Mouse (Mus musculus): ENCODE measurements at regions not wholly inside any gene's neighbourhood (a gene's known extent, or its start where the extent isn't known, plus 50 kb on each side); places are given as distances from the start of the nearest gene placed in this dataset.
A peak's percentile ranks its signal among the peaks of the same experiment; 100 is the strongest.

DNA sequence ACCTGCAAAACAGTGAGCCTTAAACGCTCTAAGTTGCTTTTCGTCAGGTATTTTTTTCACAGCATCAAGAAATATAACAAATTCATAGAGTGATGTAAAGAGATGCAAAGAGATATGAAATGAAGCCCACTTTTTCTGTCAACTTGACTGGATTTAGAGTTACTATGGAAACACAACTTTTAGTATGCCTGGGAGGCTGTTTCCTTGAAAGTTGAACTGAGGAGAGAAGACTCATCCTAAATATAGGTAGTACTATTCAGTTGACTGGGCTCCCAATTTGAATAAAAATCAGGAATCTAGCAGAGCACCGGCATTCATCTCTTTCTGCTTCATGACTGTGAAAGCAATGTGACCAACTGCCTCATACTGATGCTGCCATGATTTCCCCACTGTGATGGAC, 509.7 kb downstream of the Synb start:
- DNase-seq, result no peak

DNA sequence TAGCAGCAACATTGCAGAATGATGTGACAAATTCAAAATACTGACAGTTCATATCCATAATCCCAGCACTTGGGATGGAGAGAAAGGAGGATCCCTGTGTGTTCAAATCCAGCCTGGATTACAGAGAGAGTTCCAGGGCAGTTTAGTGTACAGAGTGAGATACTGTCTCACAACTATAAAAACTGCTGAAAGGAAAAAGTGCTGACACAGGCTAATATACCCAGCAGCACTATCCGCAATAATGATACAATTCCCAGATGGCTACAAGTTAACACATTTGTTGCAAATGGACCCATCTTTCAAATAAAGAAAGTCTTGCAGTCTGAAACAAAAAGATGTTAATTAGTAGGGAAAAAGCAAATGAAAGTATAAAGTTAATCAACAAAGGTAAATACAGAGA, 510.9 kb downstream of the Synb start:
- DNase-seq, result no peak

DNA sequence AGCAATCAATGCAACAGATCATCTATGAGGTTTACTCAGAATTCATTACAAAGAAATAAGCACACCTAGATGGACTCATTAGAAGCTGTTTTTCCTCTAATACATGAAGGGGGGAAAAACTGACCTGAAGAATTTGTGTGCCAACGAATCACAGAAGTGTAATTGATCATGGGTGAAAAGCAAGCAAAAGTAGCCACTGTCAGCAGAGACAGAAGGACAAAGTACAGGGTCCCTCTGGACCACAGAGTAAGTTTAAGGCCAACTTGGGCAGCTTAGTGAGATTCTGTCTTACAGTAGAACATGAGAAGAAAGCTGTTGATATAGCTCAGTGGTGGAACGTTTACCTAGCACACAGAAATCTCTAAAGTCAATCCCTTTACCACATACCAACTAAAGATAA, 523.7 kb downstream of the Synb start:
- DNase-seq, result no peak

DNA sequence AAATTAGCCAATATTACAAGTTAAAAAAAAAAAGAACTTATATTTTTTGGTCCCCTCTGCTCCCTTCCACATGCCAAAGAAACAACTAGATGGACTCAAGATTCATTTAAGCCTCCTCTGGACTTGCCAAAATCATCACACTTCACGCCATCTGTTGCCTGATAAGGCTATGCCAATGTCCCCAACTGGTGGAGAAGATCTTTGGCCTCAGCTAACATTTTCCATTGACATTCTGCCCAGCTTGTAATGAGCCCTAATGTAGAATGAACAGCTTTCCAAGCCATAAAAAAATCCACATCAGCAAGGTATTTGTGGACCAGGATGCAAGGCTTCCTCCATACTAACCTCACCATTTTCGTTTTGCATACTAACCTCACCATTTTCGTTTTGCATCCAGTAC, 531.2 kb downstream of the Synb start:
- DNase-seq, result peak; percentile 77 to 82

DNA sequence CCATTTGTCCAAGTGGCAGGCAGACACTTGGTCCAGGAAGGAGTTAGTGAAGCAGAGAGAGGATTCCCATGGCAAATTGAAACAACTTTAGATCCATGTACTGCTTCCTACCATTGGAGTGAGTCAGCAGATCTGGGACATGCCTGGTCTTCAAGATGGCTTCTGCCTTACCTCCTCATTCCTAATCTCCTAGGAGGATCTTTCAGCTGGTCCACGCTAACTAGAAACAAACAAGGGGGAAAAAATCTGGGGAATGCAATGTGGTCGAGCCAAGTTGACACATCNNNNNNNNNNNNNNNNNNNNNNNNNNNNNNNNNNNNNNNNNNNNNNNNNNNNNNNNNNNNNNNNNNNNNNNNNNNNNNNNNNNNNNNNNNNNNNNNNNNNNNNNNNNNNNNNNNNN, 549.4 kb downstream of the Synb start:
- no peak for DNase-seq

DNA sequence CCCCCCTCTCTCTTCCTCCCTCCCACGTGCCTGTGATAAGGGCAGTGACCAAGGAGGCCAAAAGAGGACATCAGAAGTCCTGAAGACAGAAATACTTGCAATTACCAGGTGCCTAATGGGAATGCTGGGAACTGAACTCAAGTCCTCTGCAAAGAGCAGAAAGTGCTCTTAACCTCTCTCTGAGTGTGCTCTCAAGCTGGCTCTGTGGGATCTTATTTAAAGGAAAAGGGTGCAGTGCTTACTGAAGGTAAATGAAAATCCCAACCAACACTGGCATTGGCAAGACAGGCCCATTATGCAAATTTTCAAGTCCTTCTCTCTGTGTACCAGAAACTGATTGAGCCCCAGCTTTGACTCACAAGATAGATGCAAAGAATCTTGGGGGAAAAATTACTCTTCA, 555.6 kb downstream of the Synb start:
- no peak for DNase-seq

DNA sequence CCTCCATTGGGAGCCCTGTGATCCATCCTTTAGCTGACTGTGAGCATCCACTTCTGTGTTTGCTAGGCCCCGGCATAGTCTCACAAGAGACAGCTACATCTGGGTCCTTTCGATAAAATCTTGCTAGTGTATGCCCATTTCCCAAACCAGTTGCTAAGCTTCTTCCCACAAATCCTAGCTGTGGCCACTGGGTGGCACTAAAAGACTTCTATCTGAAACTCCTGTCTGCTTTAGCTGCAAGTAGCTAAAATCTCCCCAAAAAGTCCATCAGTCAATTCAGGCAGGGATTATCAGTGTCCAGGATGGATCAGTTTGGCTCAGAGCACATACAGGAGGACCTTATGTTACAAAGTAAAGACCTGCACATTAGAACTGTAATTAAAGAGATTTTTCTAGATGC, 558.3 kb downstream of the Synb start:
- peak; percentile 76 to 84 for DNase-seq

DNA sequence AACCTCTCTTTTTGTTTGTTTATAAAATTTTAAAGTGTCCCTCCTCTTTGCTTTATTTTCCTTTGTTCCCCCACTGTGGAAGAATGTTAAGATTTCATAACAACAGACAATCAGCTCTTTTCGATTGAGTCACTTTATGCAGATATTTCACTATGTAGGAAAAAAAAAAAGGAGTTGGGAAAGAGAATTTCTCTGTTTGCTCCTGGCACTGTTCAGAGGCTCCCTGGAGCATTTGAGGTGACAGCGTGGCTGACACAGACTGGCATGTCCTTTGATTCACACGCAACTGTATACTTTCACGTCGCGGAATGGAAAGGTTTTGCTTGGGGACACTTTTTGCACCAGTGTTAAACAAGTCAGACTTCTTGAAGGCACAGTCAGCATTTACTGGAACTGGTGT, 572.9 kb downstream of the Synb start:
- no peak for DNase-seq

DNA sequence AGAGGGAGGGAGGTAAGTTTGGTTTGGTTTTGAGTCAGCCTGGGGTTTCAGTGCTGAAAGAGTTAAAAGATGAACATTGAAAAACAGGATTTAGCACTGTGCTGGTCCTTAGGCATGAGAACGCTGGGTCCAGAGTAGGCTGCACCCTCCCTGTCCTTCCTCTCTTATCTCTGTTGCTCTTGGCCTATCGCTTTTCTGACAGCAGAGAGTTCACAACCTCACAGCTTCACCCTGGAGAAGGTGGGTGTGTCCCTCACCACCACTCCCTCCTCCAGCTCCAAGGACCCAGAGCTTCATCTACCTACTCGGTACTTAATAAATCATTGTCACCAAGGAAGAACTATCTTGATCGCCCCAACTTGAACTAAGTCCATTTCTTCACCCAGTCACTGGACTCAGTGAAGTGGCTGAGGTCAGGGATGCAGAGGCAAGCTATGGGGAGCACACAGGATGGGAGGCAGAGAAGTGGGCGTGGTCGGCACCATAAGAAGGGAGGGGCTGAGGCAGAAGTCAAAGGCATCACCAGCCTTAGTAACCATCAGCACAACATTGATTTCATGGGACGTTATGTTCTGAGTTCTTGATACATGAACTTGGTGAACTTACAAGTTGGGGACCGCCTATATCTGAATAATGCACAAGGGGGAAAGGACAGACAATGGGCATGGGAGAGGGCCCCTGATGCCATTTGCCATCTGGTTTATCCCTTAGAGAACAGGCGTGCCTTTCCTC, 574.5 kb downstream of the Synb start:
- DNase-seq, result no peak

DNA sequence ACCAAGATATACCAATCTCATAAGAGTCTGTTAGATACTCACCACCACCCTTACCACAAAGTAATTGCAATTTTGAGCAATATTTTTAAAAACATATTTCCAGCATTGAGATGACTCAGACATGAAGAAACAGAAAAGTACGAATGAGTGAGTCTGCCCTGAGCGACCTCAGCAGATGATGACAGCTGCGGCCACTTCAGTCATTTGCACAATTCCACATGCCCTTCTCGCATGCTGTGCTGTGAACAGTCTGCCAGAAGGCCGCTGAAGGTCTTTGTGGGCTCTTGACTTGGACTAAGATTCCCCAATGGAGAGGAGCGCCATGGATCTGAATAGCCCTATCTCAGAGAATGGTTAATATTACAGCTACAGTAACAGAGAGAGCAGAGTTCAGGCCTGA, 575.3 kb downstream of the Synb start:
- DNase-seq, result no peak

All from cerebellum, postnatal 25 days (tissue).